Mouse (Mus musculus) v-Abl transformed pro-B cells (cell line): Measurements from ENCODE around the gene Cep135.

Experiments
- in situ Hi-C, 2 experiments: fragments of 400-800 bp; cut with MboI; formaldehyde crosslinking; loops; one replicate each; pipeline ENCODE4 v1.15.1; 2025; ENCODE audit not compliant: unreplicated experiment in 2 of 2

The Cep135 gene

GRCm38 (mm10) chr5:76675369-76675768 lies 86.9 kb downstream of the Cep135 start:
- in situ Hi-C loops = no loop called here

- in situ Hi-C loops = no loop called here
Observed at GRCm38 (mm10) chr5:76680959-76681358, 92.5 kb downstream of the Cep135 start.

GRCm38 (mm10) chr5:76681895-76682656 lies 93.6 kb downstream of the Cep135 start:
- in situ Hi-C loops = no loop called here

GRCm38 (mm10) chr5:76683455-76683854 lies 95.0 kb downstream of the Cep135 start:
- in situ Hi-C loops = no loop called here

- in situ Hi-C loops = no loop called here
Observed at GRCm38 (mm10) chr5:76684658-76685605, 96.4 kb downstream of the Cep135 start.

- in situ Hi-C loops = no loop called here
Observed at GRCm38 (mm10) chr5:76687961-76688600, 99.6 kb downstream of the Cep135 start.

GRCm38 (mm10) chr5:76688643-76689042 lies 100.1 kb downstream of the Cep135 start:
- in situ Hi-C loops = no loop called here

GRCm38 (mm10) chr5:76690177-76690593 lies 101.7 kb downstream of the Cep135 start:
- in situ Hi-C loops = no loop called here

- in situ Hi-C loops = no loop called here
Observed at GRCm38 (mm10) chr5:76691251-76691650, 102.8 kb downstream of the Cep135 start.

- in situ Hi-C loops = no loop called here
Observed at GRCm38 (mm10) chr5:76691706-76692424, 103.4 kb downstream of the Cep135 start.
